Mouse (Mus musculus) intestine, postnatal 0 days (tissue): ENCODE data around the gene Rnf38. TPM values are rescaled to one million over a fixed set of nuclear protein-coding genes. Genes with fewer than 3 reads are reported as not detected.

Source experiments
- ATAC-seq: fragments of 200-750 bp; cut with Nextera tagmentation; 2 replicates; pipeline ENCODE4 v1.8.0; 2017; ENCODE audit warnings: mild to moderate bottlenecking, moderate TSS enrichment, moderate library complexity
- H3K27ac ChIP-seq: fragments of 300-500 bp; sonication (generic); 2 replicates; pipeline ENCODE4 v1.5.1; 2014; ENCODE audit warnings: mild to moderate bottlenecking, low read depth, low read length, moderate library complexity
- H3K27me3 ChIP-seq: fragments of 300-500 bp; sonication (generic); replicated peaks from 2 replicates; pipeline ENCODE4 v1.6.1; 2014; ENCODE audit warnings: low read length, mixed read lengths; ENCODE audit not compliant: control insufficient read depth, insufficient read depth
- H3K36me3 ChIP-seq: fragments of 300-500 bp; sonication (generic); 2 replicates; pipeline ENCODE4 v1.6.1; 2014; ENCODE audit warnings: mild to moderate bottlenecking, moderate library complexity; ENCODE audit not compliant: control insufficient read depth, insufficient read depth
- H3K4me1 ChIP-seq: fragments of 300-500 bp; sonication (generic); replicated peaks from 2 replicates; pipeline ENCODE4 v1.6.1; 2014; ENCODE audit warnings: antibody characterized with exemption, low read length, mixed read lengths; ENCODE audit not compliant: control insufficient read depth, insufficient read depth
- H3K4me2 ChIP-seq: fragments of 300-500 bp; sonication (generic); replicated peaks from 2 replicates; pipeline ENCODE4 v1.6.1; 2014; ENCODE audit warnings: low read depth, mild to moderate bottlenecking, moderate library complexity
- H3K4me3 ChIP-seq: fragments of 300-500 bp; sonication (generic); 2 replicates; pipeline ENCODE4 v1.5.1; 2014; ENCODE audit warnings: low read depth, low read length
- H3K9ac ChIP-seq: fragments of 300-500 bp; sonication (generic); 2 replicates; pipeline ENCODE4 v1.6.1; 2014; ENCODE audit warnings: mild to moderate bottlenecking, low read depth, low read length
- H3K9me3 ChIP-seq: fragments of 300-500 bp; sonication (generic); 2 replicates; pipeline ENCODE4 v1.6.1; 2016; ENCODE audit warnings: mixed run types; ENCODE audit not compliant: control insufficient read depth
- CTCF ChIP-seq: sonication (generic); IDR thresholded peaks from 2 replicates; pipeline ENCODE4 v1.5.1; 2016; ENCODE audit warnings: low read depth, mild to moderate bottlenecking, control low read depth, antibody characterized with exemption, moderate library complexity
- WGBS: fragments of 180-500 bp; shearing (Covaris S2); extraction: QIAGEN DNeasy Blood & Tissue Kit; methylation state at CpG from one replicate; pipeline ENCODE4 v1.1.7; 2014; 5-methylcytosine and 5-hydroxymethylcytosine counted together
- polyA plus RNA-seq: library from polyadenylated mRNA; unstranded; fragments of >200 nt; fragmentation: Nextera tagmentation; extraction: Ambion mirVana; gene quantifications from 2 replicates; pipeline ENCODE4 v1.2.1, GENCODE M21; 2015

Rnf38 gene
- polyA plus RNA-seq, 1 experiment from 2014 or later = 6.0 TPM

DNA sequence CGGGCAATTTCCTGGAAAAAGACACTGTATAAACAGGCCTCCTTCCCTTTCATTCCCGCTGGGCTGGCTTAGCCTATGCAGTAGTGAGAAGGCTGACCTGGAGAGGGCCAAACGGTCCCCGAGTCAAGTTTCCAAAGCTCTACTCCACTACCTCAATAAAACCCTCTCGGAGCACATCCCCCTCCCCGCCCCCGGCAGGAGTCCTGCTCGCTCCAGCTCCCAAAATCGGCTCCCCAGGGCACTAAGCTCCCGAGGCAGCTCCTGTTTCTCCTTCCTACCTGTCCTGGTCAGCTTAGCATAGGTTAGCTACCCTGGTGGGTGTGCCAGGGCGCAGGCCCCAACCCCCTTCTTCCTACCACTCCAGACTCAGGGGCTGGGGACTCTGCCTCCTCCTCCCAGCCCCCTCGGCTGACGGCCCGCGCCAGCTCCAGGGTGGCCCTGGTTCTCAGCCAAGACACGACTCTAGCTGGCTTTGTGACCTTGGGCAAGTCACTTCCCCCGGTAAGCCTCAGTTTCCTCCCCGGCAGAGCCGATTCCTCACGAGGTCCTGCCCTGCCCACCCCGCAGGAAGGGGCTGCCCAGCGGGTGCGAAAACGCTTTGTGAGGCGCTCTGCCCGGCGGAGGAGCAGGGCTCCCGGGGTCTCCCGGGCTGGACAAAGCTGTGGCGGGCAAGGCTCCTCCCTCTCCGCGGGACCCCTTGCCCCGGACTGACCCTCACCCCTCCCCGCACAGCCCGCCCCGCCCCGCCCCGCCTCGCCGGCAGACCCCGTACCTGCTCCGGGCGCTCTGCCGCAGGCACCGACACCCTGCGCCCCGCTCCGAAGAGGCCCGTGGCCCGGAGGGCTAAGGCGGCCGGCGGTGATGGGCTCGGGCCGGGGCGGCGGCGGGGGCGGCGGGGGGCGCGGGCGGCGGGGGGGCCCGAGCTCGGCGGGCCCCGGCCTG, 547 bp downstream of the Rnf38 start:
- H3K4me3 ChIP-seq = peak overlapping the region; percentile 84
- peak overlapping the region; percentile 89 for H3K9ac ChIP-seq
- peak; percentile 38 for ATAC-seq
- TF ChIP-seq CTCF = peak; percentile 28
- no peaks in the 10 kb centered on the region for H3K36me3 ChIP-seq
- no peaks in the 10 kb centered on the region for H3K9me3 ChIP-seq
- H3K27me3 ChIP-seq = no peaks in the 10 kb centered on the region
- WGBS = 2% methylated on average over 36 of the region's 68 CpGs
- H3K4me1 ChIP-seq = peaks cover 4% of the 10 kb centered on the region; the same call in 1 of the 2 replicates
- H3K27ac ChIP-seq = peak overlapping the region; percentile 90
- peak overlapping the region; percentile 92 for H3K4me2 ChIP-seq

DNA sequence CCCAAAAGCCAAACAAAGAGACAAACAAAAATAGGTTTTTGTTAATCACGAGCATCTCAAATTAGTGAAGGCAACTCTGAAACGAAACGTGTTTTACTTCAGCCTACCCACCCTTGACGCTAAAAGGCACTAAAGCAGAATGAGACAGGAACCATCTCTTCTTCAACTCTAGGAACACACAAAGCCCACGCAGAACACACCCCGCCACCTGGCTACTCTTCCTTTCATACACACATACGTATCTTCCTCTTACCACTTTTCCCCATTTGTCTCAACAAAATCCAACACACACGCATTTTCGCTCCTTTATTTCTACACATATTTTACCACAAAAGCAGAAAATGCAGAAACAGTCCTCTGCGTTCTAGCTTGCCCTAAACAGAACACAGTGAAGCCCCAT, 8.5 kb downstream of the Rnf38 start:
- Histone ChIP-seq H3K36me3 (no peaks in the 10 kb centered on the region), H3K9ac (no peak overlapping the region), H3K4me2 (no peak overlapping the region), H3K27me3 (no peaks in the 10 kb centered on the region), H3K27ac (no peak overlapping the region), H3K4me3 (no peak overlapping the region), H3K4me1 (no peaks in the 10 kb centered on the region; the same call in 1 of the 2 replicates), H3K9me3 (no peaks in the 10 kb centered on the region)
- ATAC-seq = no peak
- TF ChIP-seq CTCF = no peak
- 91% methylated on average over 10 of the region's 10 CpGs for WGBS

GRCm38 (mm10) chr4:44224141-44224540, 9.4 kb downstream of the Rnf38 start:
- no peak overlapping the region for H3K4me2 ChIP-seq

DNA sequence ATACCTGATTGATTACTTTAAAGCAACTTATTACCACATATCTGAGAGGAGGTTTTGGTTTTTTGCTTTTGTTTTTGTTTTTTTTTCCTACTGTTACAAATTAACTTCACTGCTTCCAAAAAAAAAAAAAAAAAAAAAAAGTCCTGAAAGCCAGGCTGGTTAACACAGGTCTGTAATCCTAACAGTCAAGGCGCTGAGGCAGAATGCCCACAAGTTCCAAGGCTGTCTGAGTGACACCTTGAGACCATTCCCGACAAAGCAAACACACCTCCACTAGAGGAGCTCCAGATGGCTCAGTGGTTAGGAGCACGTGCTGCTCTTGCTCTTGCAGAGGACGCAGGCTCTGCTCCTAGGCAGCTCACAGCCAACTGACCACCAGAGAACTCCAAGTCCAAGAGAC, 10.1 kb downstream of the Rnf38 start:
- no peak for ATAC-seq
- TF ChIP-seq CTCF = no peak
- WGBS = 50% methylated on average over 4 of the region's 4 CpGs
- no peaks in the 10 kb centered on the region for H3K27me3 ChIP-seq
- no peaks in the 10 kb centered on the region for H3K4me1 ChIP-seq
- H3K4me2 ChIP-seq = no peak overlapping the region
- H3K4me3 ChIP-seq = no peak overlapping the region
- no peaks in the 10 kb centered on the region for H3K9me3 ChIP-seq
- no peak overlapping the region for H3K9ac ChIP-seq
- H3K27ac ChIP-seq = no peak overlapping the region
- H3K36me3 ChIP-seq = no peaks in the 10 kb centered on the region

More at GRCm38 (mm10) chr4:44224141-44224540, 9.4 kb downstream of the Rnf38 start:
- Histone ChIP-seq H3K36me3 (no peaks in the 10 kb centered on the region), H3K4me3 (no peak overlapping the region), H3K4me1 (no peaks in the 10 kb centered on the region), H3K27ac (no peak overlapping the region), H3K9me3 (no peaks in the 10 kb centered on the region), H3K9ac (no peak overlapping the region), H3K27me3 (no peaks in the 10 kb centered on the region)
- no peak for TF ChIP-seq CTCF
- 59% methylated on average over 9 of the region's 9 CpGs for WGBS
- no peak for ATAC-seq

- TF ChIP-seq CTCF = no peak
- no peak overlapping the region for H3K9ac ChIP-seq
Observed at GRCm38 (mm10) chr4:44216797-44217442, 16.7 kb downstream of the Rnf38 start.

DNA sequence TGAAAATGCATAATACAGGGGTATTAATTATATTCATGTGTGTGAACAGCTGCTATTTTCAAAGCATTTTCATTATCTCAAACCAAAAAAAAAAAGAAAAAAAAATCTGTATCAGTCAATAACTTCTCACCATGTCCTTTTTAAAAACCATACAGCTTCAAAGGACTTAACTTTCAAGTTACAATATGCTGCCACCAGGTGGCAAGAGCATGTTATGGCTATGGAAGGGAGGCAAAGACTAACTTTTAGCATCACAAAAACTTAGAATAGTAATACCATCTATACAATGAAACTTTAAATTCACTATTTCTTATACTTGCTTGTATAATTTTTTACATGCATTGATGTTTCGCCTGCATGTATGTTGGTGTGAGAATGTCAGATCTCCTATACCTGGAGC, 33.6 kb downstream of the Rnf38 start:
- no peak overlapping the region for H3K9ac ChIP-seq
- no peaks in the 10 kb centered on the region for H3K27me3 ChIP-seq
- 79% methylated on average over 1 of the region's 1 CpGs for WGBS
- H3K4me2 ChIP-seq = no peak overlapping the region
- ATAC-seq = no peak
- no peak overlapping the region for H3K4me3 ChIP-seq
- H3K27ac ChIP-seq = no peak overlapping the region
- no peaks in the 10 kb centered on the region for H3K36me3 ChIP-seq
- TF ChIP-seq CTCF = peak; percentile 76
- H3K9me3 ChIP-seq = no peaks in the 10 kb centered on the region
- no peaks in the 10 kb centered on the region for H3K4me1 ChIP-seq

More at GRCm38 (mm10) chr4:44216797-44217442, 16.7 kb downstream of the Rnf38 start:
- no peaks in the 10 kb centered on the region for H3K36me3 ChIP-seq
- no peaks in the 10 kb centered on the region for H3K4me1 ChIP-seq
- H3K27me3 ChIP-seq = no peaks in the 10 kb centered on the region
- no peak overlapping the region for H3K4me3 ChIP-seq
- peak; percentile 94 for ATAC-seq
- no peaks in the 10 kb centered on the region for H3K9me3 ChIP-seq
- H3K4me2 ChIP-seq = no peak overlapping the region
- 41% methylated on average over 10 of the region's 10 CpGs for WGBS
- peak overlapping the region; percentile 50; the same call in 1 of the 2 replicates for H3K27ac ChIP-seq
